Mouse (Mus musculus) urinary bladder, postnatal 4 days (tissue): ENCODE data around the gene Pmp22.

Experiments used
- DNase-seq, 2 experiments: peaks; one replicate each; pipeline ENCODE4 v3.0.0; 2021 to 2022; ENCODE audit warnings: low spot score in 2 of 2

The Pmp22 gene

DNA sequence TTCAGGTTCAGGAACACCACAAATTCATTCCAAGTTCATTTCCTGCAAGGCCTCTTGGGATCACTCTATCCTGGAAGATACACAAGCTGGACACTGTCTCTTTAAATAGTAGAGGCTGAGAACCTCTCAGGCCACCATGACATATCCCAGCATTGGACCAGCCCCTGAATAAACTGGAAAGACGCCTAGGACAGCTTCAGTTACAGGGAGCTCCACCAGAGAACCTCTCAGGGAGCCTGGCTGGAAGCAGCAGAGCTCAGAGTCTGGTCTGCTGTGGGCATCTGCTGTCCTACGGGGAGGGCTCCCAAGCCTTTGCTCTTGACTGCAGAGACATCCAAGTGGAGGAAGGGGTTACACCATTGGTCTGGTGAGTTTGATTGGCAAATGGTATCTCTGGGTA, at the start of gene Pmp22:
Pmp22 (plus strand) TSS at position 199 of the 400 bp plus-strand sequence.
- DNase-seq = no peak

DNA sequence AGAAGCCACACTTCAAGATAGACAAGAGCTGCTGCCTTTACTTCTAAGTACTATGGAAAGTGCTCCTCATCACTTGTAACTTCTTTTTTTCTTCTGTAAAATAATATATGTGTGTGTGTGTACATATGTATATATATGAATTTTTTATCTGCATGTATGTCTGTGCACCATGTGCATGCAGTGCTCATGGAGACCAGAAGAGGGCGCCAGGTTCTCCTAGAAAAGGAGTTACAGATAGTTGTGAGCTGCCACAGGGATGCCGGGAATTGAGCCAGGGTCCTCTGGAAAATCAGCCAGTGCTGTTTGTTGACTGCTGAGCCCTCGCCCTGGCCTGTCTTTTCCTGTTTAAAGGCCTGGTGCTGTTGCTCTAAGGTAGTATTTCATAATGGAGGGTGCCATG, 44.2 kb upstream of the Pmp22 start:
- DNase-seq = no peak

DNA sequence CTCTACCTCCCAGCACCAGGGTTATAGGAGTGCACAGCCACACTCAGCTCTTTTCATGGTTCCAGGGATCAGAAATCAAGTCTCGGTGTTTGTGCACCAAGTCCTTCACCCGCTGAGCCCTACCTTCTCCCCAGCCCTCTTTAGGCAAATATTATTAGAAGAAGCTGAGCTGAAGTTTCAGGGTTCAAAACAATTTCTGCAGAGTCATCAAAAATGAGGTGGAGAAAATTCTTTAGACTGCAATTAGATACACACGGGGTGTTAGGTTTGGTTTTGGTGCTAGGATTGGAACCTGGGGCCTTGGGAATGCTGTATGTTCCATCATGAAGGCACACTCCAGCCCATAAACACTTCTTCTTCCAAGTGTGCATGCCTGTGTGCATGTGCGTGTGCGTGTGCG, 40.1 kb upstream of the Pmp22 start:
- no peak for DNase-seq

DNA sequence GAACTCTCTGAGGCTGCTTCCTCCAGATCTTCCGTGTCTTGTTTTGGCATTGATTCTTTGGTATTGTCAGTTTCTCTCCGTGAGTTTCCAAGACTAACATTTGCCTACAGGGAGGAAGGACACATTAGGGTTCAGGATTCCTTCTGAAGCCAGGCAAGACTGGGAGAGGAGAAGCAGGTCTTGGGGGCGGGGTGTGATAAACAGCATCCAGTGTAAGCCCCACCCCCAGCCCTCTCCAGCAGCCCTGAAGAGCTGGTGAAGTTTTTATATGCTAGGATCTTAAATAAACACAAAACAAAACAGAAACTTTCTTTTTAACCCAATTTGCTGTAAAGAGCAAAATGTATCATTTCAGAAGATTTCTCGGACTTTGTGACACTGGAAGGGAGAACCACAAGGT, 38.6 kb upstream of the Pmp22 start:
- DNase-seq = no peak

DNA sequence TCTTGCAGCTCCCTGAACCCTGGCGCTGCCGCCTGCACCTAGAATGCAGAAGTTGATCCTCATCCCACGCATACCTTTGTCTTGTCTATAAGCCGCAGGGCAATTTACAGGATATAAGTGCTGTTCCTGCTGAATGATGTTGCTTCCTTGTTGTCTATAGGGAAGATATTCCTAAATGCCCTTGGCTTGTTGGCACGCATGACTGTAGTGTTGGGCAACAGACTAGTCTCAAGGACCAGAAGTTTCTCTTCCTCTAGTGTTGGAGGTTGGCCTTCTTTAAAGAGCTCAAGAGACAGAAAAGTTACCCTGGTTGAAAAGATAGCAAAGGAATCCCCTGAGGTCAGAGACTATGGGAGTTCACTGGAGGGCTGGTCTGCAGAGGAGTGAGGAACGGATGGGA, 37.8 kb upstream of the Pmp22 start:
- DNase-seq = no peak

DNA sequence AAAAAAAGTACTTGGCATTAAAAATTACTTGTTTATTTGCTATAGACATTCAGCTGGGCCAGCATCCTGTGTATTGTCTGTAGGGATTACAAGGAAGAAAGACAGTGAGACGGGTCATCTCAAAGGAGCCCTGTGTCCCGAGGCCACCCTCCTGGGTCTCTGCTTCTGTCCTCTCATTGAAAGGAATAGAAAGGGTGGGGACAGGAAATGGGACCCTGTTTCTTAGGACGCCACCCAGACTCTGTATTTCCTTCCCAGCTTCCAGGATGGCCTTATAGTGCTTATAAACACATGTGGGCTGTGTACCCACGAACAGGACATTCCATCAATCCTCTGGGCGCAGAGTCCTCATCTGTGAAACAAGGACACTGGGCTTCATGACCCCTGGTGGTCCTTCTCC, 36.5 kb upstream of the Pmp22 start:
- no peak for DNase-seq

DNA sequence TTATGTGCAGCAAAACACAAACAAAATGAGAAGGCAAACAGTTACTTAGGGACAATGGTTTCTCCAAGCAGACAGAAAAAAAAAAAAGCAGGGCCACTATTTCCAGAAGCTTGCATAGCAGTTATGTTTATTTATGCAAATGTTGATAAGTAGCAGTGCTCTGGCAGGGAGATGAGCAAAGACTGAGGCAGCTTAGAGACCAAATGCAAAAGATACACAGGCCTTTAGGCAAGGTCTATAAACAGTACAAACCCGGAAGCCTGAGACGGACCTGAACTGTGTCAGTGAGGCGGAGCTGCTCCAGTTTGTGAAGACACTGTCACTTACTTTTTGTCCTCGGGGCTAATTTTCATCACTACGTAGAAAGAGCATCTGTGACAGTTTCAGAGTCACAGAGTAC, 35.2 kb upstream of the Pmp22 start:
- no peak for DNase-seq

DNA sequence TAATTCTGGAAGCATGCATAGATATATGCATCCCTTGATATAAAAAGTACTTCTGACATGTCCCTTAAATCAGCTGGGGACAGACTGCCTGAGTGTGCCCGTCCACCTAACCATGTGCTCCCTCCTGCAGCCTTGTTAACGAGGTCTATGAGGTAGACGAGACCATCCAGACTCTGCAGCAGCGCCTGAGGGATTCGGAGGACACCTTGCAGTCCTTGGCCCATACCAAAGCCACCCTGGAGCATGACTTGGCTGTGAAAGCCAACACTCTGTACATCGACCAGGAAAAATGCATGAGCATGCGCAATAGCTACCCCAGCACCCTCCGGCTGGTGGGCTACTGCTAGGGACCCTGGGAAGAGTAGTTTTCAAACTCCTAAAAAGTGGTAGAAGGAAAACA, 34.3 kb upstream of the Pmp22 start:
- no peak for DNase-seq

DNA sequence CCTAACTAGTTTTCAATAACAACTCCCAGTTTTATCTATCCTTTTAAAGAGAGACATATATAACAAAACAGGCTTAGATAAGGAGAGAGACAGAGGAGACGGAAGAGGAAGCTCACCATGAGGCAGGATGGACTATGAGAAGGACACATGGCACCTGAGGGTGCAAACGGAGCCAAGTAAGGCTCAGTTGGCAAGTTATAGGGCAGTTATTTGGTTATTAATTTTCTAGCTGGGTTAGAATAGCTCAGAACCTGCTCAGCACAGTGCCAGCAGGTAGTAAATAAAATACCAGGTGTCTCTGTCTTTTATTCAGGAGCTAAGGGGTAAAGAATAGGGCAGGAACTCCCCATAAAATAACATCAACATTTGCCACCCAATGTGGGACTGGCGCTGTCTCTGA, 30.8 kb upstream of the Pmp22 start:
- DNase-seq = no peak

DNA sequence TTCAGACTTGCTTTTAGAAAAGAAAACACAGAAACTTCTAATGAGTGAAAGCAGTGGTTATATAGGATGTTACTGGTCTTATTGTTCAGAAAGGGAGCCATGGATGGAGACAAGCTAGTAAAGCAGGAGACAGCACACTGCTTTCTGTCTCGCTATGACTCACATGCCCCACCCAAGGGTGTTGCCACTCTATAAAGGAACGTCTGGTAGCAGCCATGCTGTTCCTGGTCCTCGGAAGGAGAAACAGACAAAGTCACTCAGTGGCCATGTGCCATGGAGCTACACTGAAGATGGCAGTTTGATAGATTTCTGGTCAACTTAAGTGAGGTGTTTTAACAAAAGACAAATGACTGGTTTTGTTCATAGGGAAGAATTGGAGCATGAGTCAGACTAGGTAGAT, 29.4 kb upstream of the Pmp22 start:
- DNase-seq = no peak

DNA sequence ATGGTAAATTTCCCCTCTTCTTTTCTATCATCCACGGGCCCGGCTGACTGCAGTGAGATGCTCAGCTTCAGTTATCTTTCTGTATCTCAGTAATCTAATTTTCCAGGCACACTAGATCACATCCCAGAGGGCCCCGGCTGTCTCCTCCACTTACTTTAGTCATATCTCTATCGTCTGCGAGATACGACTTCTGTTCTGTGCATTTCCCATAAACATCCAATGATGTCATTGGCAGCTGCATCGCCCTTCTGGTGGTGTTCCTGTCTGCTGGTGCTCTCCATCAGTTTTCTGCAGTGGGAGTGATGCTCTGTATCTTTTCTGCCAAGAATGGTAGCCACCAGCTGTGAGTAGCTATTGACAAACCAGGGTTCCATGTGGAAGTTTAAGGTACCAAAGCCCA, 25.5 kb upstream of the Pmp22 start:
- no peak for DNase-seq

DNA sequence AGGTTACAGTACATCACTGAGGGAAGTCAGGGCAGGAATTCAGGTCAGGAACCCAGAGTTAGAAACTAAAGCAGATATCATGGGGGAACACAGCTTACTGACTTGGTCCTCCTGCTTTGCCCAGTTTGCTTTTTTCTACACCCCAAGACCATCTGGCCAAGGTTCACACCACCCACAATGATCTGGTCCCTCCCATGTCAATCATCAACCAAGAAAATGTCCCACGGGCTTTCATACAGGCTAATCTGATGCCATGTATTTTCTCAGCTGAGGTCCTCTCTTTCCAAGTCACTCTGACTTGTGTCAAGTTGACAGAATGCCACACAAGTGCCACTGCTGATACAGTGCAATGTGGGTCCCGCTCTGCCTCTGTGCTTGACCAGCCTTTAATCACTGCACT, 24.8 kb upstream of the Pmp22 start:
- no peak for DNase-seq

DNA sequence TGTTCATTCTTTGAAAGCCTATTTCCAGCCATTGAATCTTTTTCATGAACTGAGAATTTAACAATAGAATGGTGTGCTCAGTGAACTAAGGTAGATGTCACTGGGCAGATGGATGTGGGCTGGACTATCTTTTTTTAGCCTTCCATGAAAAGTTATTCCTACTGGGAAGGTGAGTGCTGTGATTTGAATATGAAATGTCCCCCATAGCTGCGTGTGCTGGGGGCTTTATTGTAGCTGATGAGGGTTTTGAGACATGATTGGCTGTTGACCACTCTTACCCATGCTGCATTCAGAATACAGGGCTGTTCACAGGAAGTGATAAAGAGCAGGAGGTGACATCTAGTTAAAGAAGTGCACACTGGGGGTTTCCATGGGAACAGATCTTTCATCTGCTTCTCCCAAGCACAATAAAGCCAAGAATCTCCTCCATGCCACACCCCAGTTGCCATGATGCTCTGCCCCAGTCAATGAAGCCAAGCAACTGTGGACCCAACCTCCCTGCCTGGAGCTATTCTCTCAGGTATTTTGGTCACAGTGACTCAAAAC, 19.5 kb upstream of the Pmp22 start:
- DNase-seq = no peak

DNA sequence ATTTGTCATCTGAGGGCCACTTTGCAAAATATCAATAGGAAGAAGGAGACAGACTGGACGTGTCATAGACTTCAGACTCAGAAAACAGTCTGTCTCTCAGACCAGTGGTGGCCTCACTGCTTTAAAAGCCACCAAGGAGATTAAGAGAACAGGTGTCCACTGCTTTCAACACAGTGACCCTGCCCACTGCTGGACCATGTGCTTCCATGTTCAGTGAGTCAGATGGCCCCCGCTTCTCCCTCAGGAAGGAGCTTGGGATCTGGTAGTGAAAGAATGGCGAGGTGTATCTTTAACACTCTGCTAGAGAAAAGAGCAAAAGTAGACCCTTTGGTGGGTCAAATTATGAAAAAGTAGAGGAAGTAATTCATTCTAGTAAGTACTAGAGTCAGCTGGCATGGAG, 18.5 kb upstream of the Pmp22 start:
- no peak for DNase-seq

DNA sequence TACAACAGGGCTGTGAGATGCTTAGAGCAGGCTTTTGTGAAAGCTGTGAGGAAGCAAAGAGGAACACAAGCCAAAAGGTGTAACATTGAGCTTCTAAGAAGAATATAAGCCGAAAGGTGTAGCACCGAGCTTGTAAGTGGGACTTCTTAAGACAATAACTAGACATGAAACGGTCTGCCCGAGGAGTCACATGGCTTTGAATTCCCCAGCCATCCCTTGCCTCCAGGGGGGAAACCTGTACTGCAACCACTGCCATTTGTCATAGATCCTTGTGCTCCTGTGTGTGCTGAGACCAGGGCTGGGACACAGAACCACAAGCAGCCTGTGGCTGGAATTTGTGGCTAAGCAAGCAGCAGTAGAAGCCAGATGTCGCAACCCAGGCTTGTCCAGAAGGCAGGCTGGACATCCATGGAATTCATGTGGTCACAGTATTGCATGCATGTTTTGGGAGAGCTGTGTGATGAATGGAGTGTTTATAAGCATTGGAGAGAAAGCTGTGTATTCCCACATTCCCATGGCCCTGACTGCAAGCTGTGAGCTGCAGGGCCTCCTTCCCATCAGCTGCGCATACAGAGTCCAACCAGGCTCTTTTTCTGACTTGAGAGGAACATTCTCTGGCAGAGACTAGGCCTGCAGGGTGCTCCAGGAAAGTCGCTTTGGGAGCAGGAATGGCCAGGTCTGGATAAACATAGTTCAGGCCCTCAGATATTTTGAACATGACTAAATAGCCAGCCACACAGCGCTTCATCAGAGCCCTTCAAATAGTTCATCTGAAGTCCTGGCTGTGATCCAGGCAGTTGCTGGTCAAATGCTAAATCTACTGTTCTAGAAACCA, 13.8 kb upstream of the Pmp22 start:
- no peak for DNase-seq

DNA sequence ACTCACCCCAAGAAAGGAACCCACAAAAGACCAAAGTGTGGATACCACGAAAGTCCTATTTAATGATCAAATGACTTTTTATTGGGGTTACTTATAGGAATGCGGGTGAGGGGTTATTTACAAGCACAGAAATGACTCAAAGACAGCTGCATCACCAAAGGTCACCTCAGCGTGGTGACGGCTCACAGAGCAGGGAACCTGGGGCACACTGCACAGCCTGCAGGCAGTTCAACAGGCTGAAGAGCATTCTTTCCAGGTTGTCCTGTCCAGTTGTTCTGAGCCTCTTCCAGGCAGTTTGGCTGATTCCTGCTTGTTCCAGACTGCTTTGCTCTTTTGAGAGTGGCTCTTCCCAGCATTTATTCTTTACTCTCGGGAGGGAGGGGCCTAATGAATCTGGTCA, 12.1 kb upstream of the Pmp22 start:
- no peak for DNase-seq

DNA sequence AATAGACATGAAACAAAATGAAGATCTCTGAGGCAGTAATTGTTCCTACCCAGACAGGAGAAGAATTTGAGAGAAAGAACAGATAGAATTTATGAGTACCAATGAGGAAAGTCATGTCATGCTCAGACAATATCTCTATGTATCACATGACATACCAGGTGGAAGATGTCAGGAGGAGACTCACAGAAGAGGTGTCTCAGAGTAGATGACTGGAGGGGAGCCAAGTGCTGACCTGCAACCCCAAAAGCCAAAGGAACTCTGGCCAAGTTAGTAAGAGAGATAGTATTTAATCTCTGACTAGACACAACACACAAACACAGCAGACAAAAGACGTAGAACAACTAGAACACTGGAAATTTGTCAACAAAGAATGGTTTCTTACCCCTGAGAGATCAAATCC, 11.5 kb upstream of the Pmp22 start:
- no peak for DNase-seq

DNA sequence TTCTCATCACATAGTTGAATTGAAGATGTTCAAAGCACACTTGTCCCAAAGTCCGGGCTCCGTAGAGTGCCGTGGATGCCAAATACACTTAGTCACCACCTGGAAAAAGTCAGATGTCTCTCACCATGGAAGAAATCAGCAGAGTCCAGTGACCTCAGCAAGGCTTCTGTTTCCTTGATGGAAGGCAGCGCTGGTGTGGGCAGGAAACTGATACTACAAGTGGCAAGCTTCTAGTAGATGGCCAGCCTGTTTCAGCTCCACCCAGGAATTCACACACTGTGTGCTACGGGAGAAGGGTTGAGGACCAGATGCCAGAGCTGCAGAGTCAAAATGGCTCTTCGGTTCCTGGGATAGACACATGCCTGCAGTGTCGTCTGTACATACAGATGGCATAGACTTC, 9.0 kb upstream of the Pmp22 start:
- no peak for DNase-seq

DNA sequence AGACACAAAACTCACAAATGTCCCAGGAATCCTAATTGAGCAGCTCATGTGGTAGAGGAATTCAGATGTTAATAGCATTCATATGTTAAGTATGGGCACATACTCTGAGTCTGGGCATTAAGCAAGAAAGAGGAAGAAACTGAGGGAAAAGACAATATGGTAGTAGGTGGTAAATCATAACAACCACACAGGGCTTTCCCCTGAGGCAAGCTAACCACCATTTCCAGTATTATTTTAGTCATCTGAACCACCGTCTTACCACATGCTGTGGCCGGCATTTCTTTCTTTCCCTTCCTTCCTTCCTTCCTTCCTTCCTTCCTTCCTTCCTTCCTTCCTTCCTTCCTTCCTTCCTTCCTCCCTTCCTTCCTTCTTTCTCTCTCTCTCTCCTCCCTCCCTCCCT, 6.5 kb upstream of the Pmp22 start:
- no peak for DNase-seq

DNA sequence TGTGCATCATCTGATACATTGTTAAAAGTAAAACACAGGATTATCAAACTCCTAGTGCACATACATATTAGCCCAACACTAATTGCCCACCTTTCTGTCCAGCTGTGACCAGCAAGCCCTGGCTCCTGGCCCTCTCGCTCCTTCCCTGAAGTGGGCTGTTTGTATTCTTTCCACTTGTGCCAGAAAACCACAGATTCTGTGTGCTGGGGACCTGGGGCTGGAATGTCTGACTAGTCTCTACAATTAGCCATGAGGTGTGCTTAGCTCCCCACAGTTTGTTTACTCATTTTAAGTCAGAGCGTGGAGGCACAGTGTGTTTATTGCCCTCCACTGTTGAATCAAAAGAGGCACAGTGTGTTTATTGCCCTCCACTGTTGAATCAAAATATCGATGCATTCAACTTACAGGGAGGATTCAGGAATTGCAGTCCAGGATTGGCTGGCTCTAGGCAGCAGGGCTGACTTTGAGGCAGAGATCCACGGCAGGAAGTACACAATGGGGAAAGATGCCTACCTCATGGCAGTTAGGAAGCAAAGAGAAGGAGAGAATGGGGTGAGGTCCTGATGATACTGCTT, 5.9 kb upstream of the Pmp22 start:
- DNase-seq = no peak

DNA sequence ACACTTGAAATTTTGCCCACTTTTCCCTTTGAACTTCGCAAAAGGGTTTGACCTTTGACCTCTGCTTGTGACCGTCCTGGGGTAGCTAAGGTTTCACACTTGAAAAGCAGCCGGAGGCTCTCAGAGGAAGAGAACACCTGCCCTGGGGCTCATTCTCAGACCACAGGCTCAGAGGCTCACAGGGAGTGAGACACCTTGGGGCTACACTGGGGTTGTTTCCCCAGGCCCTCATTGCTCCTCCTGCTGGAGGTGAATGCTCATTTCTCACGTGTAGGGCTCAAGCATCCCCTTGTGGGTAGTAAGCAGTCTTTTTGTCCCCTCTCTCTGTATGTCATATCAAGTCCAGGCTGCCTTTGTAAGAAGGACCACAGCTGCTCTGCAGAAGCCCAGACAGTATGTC, 4.5 kb upstream of the Pmp22 start:
- no peak for DNase-seq

DNA sequence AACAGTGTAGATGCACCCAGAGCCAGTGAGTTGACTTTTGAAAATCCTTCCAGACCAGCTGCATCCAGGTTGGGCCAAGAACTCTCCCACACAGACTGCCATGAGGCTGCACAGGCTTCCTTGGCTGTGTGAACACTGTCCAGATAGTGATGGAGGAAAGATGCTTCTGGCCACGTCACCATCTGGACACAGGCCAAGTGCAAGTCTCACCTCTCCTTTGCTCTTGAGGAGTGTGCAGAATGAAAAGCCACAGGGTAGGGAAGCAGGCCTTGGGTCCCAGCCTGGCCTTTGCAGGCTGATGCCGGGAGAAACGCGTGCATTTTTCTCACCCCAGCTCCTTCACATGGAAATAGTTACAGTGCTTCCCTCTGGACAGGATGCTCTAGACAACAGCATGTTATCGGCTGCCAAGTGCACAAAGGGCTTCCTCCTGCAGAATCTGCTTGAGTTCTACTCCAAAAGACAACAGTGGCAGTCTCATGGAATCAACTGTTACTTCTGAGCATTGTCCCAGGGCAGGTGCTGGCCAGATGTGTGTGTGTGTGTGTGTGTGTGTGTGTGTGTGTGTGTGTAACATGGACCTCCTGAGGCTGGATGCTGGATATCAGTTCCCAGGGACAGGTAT, 2.8 kb upstream of the Pmp22 start:
- DNase-seq = peak in 1 of 2 experiments; percentile 75

DNA sequence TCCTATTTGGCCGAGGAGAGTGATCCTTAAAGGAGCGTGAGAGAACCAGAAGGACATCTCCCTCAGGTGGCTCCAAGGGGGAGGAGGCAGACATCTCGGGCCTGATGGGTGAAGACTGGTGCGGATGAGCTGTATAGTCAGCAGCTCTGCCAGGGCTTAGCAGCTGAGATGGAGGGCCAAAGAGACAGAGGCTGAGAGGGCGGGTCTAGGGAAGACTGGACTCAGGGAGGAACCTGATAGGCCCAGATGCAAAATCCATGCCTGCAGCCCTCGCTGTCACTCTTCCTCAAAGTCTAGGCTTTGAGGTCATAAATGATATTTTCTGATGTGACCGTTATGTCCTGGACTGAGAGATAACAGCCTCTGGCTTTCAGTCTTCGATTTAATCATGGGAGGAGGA, 1.8 kb upstream of the Pmp22 start:
- DNase-seq = no peak
